Mouse (Mus musculus) neural tube, embryonic 12.5 days (tissue): ENCODE measurements around the gene Gm5916. TPM values are rescaled to one million over a fixed set of nuclear protein-coding genes. Genes with fewer than 3 reads are reported as not detected.

Source experiments
- ATAC-seq: fragments of 200-750 bp; cut with Nextera tagmentation; 2 replicates; pipeline ENCODE4 v1.8.0; 2017; ENCODE audit warnings: low read depth, mild to moderate bottlenecking, moderate TSS enrichment, moderate library complexity; ENCODE audit not compliant: low FRiP score
- H3K27ac ChIP-seq: fragments of 300-500 bp; sonication (generic); 2 replicates; pipeline ENCODE4 v1.5.1; 2016
- H3K27me3 ChIP-seq: fragments of 300-500 bp; sonication (generic); replicated peaks from 2 replicates; pipeline ENCODE4 v1.6.1; 2016; ENCODE audit warnings: mild to moderate bottlenecking
- H3K36me3 ChIP-seq: fragments of 300-500 bp; sonication (generic); 2 replicates; pipeline ENCODE4 v1.6.1; 2016; ENCODE audit warnings: mild to moderate bottlenecking
- H3K4me1 ChIP-seq: fragments of 300-500 bp; sonication (generic); 2 replicates; pipeline ENCODE4 v1.6.1; 2016
- H3K4me2 ChIP-seq: fragments of 300-500 bp; sonication (generic); replicated peaks from 2 replicates; pipeline ENCODE4 v1.6.1; 2016; ENCODE audit warnings: mild to moderate bottlenecking
- H3K4me3 ChIP-seq: fragments of 300-500 bp; sonication (generic); 2 replicates; pipeline ENCODE4 v1.5.1; 2016
- H3K9ac ChIP-seq: fragments of 300-500 bp; sonication (generic); 2 replicates; pipeline ENCODE4 v1.6.1; 2016; ENCODE audit warnings: mild to moderate bottlenecking
- H3K9me3 ChIP-seq: fragments of 300-500 bp; sonication (generic); 2 replicates; pipeline ENCODE4 v1.6.1; 2016; ENCODE audit warnings: mild to moderate bottlenecking
- WGBS: fragments of 180-500 bp; shearing (Covaris S2); methylation state at CpG from one replicate; pipeline ENCODE4 v1.1.7; 2016; 5-methylcytosine and 5-hydroxymethylcytosine counted together
- polyA plus RNA-seq: library from polyadenylated mRNA; unstranded; fragments of >200 nt; fragmentation: Nextera tagmentation; extraction: Ambion mirVana; gene quantifications from 2 replicates; pipeline ENCODE4 v1.2.1, GENCODE M21; 2016

The Gm5916 gene
- polyA plus RNA-seq, result not detected in 2 replicates

- ATAC-seq, result no peak
- Histone ChIP-seq H3K4me1 (no peaks in the 10 kb centered on the region), H3K9ac (no peak within 1 kb of the TSS), H3K27ac (no peak within 1 kb of the TSS), H3K4me2 (no peak within 1 kb of the TSS), H3K4me3 (no peak within 1 kb of the TSS), H3K27me3 (no peaks in the 10 kb centered on the region), H3K9me3 (0 out of 2 replicates have a peak, but pooled peaks cover 4% of the 10 kb centered on the region), H3K36me3 (no peaks in the 10 kb centered on the region)
- WGBS, result 83% methylated on average over 1 of the region's 1 CpGs
These were observed at the start of gene Gm5916 for GRCm38 (mm10) chr9:36128679-36129078. Gene Gm5916, minus strand, starts transcription at chr9:36128779.

Other genes with a start within 250 kb of the Gm5916 start
- gene 9230113P08Rik, start 220.4 kb downstream of the Gm5916 start, polyA plus RNA-seq, result not detected in 2 replicates